ENCODE assay signal across 7 mouse cellular contexts in the genomic region with DNA sequence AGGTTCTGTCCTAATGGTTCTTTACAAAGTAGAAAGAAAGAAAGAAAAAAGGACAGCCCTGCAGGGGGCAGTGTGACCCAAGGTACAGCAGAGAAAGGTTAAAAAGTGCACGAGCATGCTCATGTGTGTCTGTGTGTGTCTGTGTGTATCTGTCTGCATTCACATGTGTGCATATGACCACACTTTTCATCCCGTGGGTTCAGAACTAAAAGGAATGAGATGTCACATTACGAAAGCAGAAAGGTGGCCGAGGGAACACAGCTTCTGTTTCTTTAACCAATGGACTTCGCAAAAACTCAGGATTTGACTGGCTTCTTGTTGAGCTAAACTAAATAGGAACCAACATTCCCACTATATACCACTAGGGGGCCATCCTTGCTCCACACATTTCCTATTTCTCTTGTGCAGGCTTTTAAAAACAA. TPM values are rescaled to one million over a fixed set of nuclear protein-coding genes. Genes with fewer than 3 reads are reported as not detected.
DNase-seq lines count a peak whose midpoint lies in the region; ATAC-seq and TF ChIP-seq lines count a peak whose summit lies in the region.

No protein-coding gene starts in this region.

- 24% methylated on average over 5 of the region's 5 CpGs for WGBS in limb, embryonic 14.5 days

- no peak for ATAC-seq in G1E (ENCODE audit: extremely low read depth, insufficient number of reproducible peaks, low FRiP score, poor library complexity, severe bottlenecking)
- no peak for ATAC-seq in limb, embryonic 14.5 days (ENCODE audit: low FRiP score, low read depth)

- H3K36me3 ChIP-seq in G1E (replicated peaks): peaks cover 65% of the 10 kb centered on the region
- peaks cover 10% of the 10 kb centered on the region; the same call in 1 of the 2 replicates for H3K36me3 ChIP-seq in limb, embryonic 14.5 days (ENCODE audit: control insufficient read depth, insufficient read depth, low read length)

- TF ChIP-seq CTCF in G1E (IDR thresholded peaks at IDR 0.05; ENCODE audit: low read depth, low read length): no peak; the same call in 1 of the 2 replicates

- peak; percentile 56 for DNase-seq in layer of hippocampus, adult 9-10 months (ENCODE audit: low spot score)
- DNase-seq in layer of hippocampus, adult 8-10 months (ENCODE audit: low spot score in 2 of 2): no peak
- DNase-seq in G1E (ENCODE audit: low spot score): peak; percentile 13
- peak; percentile 82 for DNase-seq in adrenal gland, postnatal 10 days
- DNase-seq in forelimb bud, embryonic 11.5 days (ENCODE audit: low read depth, low spot score): peak; percentile 73
- DNase-seq in limb, embryonic 14.5 days (ENCODE audit: low spot score): peak; percentile 63
- DNase-seq in ovary, postnatal 14 days (ENCODE audit: low spot score): peak; percentile 49

- H3K4me2 ChIP-seq in limb, embryonic 14.5 days (replicated peaks; ENCODE audit: low read depth, low read length, severe bottlenecking): no peak overlapping the region

- no peak overlapping the region for H3K27ac ChIP-seq in limb, embryonic 14.5 days (replicated peaks; ENCODE audit: low read depth, low read length)

- no peaks in the 10 kb centered on the region for H3K27me3 ChIP-seq in G1E (ENCODE audit: insufficient read depth, low read length)
- H3K27me3 ChIP-seq in limb, embryonic 14.5 days (ENCODE audit: control insufficient read depth, insufficient read depth, low read length): no peaks in the 10 kb centered on the region

- H3K4me1 ChIP-seq in G1E (ENCODE audit: insufficient read depth, low read depth, low read length): no peaks in the 10 kb centered on the region
- H3K4me1 ChIP-seq in limb, embryonic 14.5 days (ENCODE audit: control insufficient read depth, insufficient read depth, low read length): no peaks in the 10 kb centered on the region

- no peak overlapping the region for H3K4me3 ChIP-seq in G1E (ENCODE audit: low read depth, low read length)
- no peak overlapping the region for H3K4me3 ChIP-seq in limb, embryonic 14.5 days (replicated peaks; ENCODE audit: low read length)

- TF ChIP-seq POLR2A in limb, embryonic 14.5 days (IDR thresholded peaks at IDR 0.05; ENCODE audit: borderline replicate concordance, extremely low read depth, insufficient read depth, insufficient read length): no peak

- H3K9me3 ChIP-seq in G1E (replicated peaks): no peaks in the 10 kb centered on the region
- no peaks in the 10 kb centered on the region for H3K9me3 ChIP-seq in limb, embryonic 14.5 days (ENCODE audit: control insufficient read depth, low read length)

- H3K9ac ChIP-seq in limb, embryonic 14.5 days (ENCODE audit: low read depth, low read length, severe bottlenecking): no peak overlapping the region

RNA-seq across cellular contexts. Expression of gene Serac1, which starts 24.6 kb away (rescaled TPM):
- total RNA-seq in layer of hippocampus, adult 8-10 months (2022): 10 to 100 TPM; 15.7 to 23.6 (median 18.8) TPM
- total RNA-seq in G1E (2014; fragmentation: Nextera tagmentation) (9.6 and 16.6 TPM in 2 replicates), G1E (2017) (9.5 and 9.6 TPM in 2 replicates)
- 4.3 and 6.9 TPM in 2 replicates for polyA plus RNA-seq in G1E (2012)
- total RNA-seq in adrenal gland, postnatal 10 days (2021): 1 to 10 TPM; 5.4 to 8.2 TPM
- polyA plus RNA-seq in limb, embryonic 14.5 days (2012; rRNA removed): 12.1 and 12.4 TPM in 2 replicates
- polyA plus RNA-seq in limb, embryonic 14.5 days (2014; fragmentation: Nextera tagmentation; extraction: Ambion mirVana): 5.0 and 6.1 TPM in 2 replicates

RNA-seq across cellular contexts. Expression of gene Gtf2h5, which starts 24.6 kb away (rescaled TPM):
- total RNA-seq in layer of hippocampus, adult 8-10 months (2022): 100 to 1,000 TPM; 106 to 122 (median 113) TPM
- total RNA-seq in G1E (2014; fragmentation: Nextera tagmentation): 51.1 and 64.2 TPM in 2 replicates
- 106 and 119 TPM in 2 replicates for total RNA-seq in G1E (2017)
- polyA plus RNA-seq in G1E (2012): 3.2 and 3.5 TPM in 2 replicates
- 10 to 100 TPM; 90.9 to 96.9 TPM for total RNA-seq in adrenal gland, postnatal 10 days (2021)
- polyA plus RNA-seq in limb, embryonic 14.5 days (2012; rRNA removed): 51.6 and 73.0 TPM in 2 replicates
- 161 and 176 TPM in 2 replicates for polyA plus RNA-seq in limb, embryonic 14.5 days (2014; fragmentation: Nextera tagmentation; extraction: Ambion mirVana)

RNA-seq across cellular contexts. Expression of gene Tulp4, which starts 51.3 kb away (rescaled TPM):
- total RNA-seq in layer of hippocampus, adult 8-10 months (2022): 100 to 1,000 TPM; 325 to 332 (median 330) TPM
- 57.5 and 61.2 TPM in 2 replicates for total RNA-seq in G1E (2014; fragmentation: Nextera tagmentation)
- total RNA-seq in G1E (2017): 46.4 and 53.0 TPM in 2 replicates
- 17.6 and 19.3 TPM in 2 replicates for polyA plus RNA-seq in G1E (2012)
- 10 to 100 TPM; 66.8 to 82.4 TPM for total RNA-seq in adrenal gland, postnatal 10 days (2021)
- 55.0 and 66.1 TPM in 2 replicates for polyA plus RNA-seq in limb, embryonic 14.5 days (2012; rRNA removed)
- 92.0 and 96.8 TPM in 2 replicates for polyA plus RNA-seq in limb, embryonic 14.5 days (2014; fragmentation: Nextera tagmentation; extraction: Ambion mirVana)

Comparison
In these comparisons a context has a peak if more than half of its experiments do, and no peak if none do; other contexts are left out.
1. DNase-seq: peak in layer of hippocampus, adult 9-10 months (single experiment), G1E (single experiment), adrenal gland, postnatal 10 days (single experiment), forelimb bud, embryonic 11.5 days (single experiment), limb, embryonic 14.5 days (single experiment) and ovary, postnatal 14 days (single experiment); none in layer of hippocampus, adult 8-10 months (0 of 2).